Mouse (Mus musculus): ENCODE results near the gene Pbx1. TPM values are rescaled to one million over a fixed set of nuclear protein-coding genes. Genes with fewer than 3 reads are reported as not detected.
"Not testable (repeated sequence)": the region's sequence is repeated elsewhere in the genome, so short reads cannot be mapped to it uniquely, and the experiment has no call there.

Gene Pbx1
- polyA plus RNA-seq (2015; fragmentation: Nextera tagmentation; extraction: Ambion mirVana) = 82.9 and 91.2 TPM in 2 replicates

DNA sequence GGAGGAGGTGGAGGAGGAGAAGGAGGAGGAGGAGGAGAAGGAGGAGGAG is at the start of gene Pbx1:
Pbx1 (minus strand) TSS at position 39 of the 49 bp plus-strand sequence.
- H3K4me2 ChIP-seq (ENCODE audit: low read length) = peak within 1 kb of the TSS; percentile 77
- H3K9me3 ChIP-seq (ENCODE audit: control insufficient read depth, low read length); ATAC-seq; H3K4me1 ChIP-seq (replicated peaks; ENCODE audit: control insufficient read depth, insufficient read depth, low read length); H3K27me3 ChIP-seq (replicated peaks; ENCODE audit: control insufficient read depth, insufficient read depth, low read length); H3K36me3 ChIP-seq (ENCODE audit: control insufficient read depth, insufficient read depth): not testable (repeated sequence)
- peak within 1 kb of the TSS; percentile 63 for H3K4me3 ChIP-seq (replicated peaks; ENCODE audit: low read length)
- peak within 1 kb of the TSS; percentile 87 for H3K9ac ChIP-seq (replicated peaks; ENCODE audit: low read depth, low read length)
- peak within 1 kb of the TSS; percentile 98 for H3K27ac ChIP-seq (ENCODE audit: low read length)

GRCm38 (mm10) chr1:168479626-168480025 is 47.6 kb upstream of the Pbx1 start:
- no peak overlapping the region for H3K27ac ChIP-seq (ENCODE audit: low read length)
- no peak overlapping the region for H3K4me2 ChIP-seq (ENCODE audit: low read length)
- no peak overlapping the region for H3K9ac ChIP-seq (replicated peaks; ENCODE audit: low read depth, low read length)
- no peaks in the 10 kb centered on the region for H3K36me3 ChIP-seq (ENCODE audit: control insufficient read depth, insufficient read depth)
- H3K4me1 ChIP-seq (replicated peaks; ENCODE audit: control insufficient read depth, insufficient read depth, low read length) = peaks cover 13% of the 10 kb centered on the region
- no peaks in the 10 kb centered on the region for H3K27me3 ChIP-seq (replicated peaks; ENCODE audit: control insufficient read depth, insufficient read depth, low read length)
- WGBS = 68% methylated on average over 8 of the region's 8 CpGs
- no peaks in the 10 kb centered on the region for H3K9me3 ChIP-seq (ENCODE audit: control insufficient read depth, low read length)
- ATAC-seq = no peak
- no peak overlapping the region for H3K4me3 ChIP-seq (replicated peaks; ENCODE audit: low read length)

- no peaks in the 10 kb centered on the region for H3K27me3 ChIP-seq (replicated peaks; ENCODE audit: control insufficient read depth, insufficient read depth, low read length)
- H3K4me2 ChIP-seq (ENCODE audit: low read length) = no peak overlapping the region
- H3K4me3 ChIP-seq (replicated peaks; ENCODE audit: low read length) = no peak overlapping the region
- 65% methylated on average over 2 of the region's 2 CpGs for WGBS
- no peaks in the 10 kb centered on the region for H3K36me3 ChIP-seq (ENCODE audit: control insufficient read depth, insufficient read depth)
- H3K4me1 ChIP-seq (replicated peaks; ENCODE audit: control insufficient read depth, insufficient read depth, low read length) = peaks cover 18% of the 10 kb centered on the region
- H3K9me3 ChIP-seq (ENCODE audit: control insufficient read depth, low read length) = no peaks in the 10 kb centered on the region
- no peak overlapping the region for H3K9ac ChIP-seq (replicated peaks; ENCODE audit: low read depth, low read length)
- no peak for ATAC-seq
- no peak overlapping the region for H3K27ac ChIP-seq (ENCODE audit: low read length)
These were observed 46.8 kb upstream of the Pbx1 start for GRCm38 (mm10) chr1:168478829-168479228.

GRCm38 (mm10) chr1:168476917-168477316 is 44.8 kb upstream of the Pbx1 start:
- H3K27ac ChIP-seq (ENCODE audit: low read length) = no peak overlapping the region

DNA sequence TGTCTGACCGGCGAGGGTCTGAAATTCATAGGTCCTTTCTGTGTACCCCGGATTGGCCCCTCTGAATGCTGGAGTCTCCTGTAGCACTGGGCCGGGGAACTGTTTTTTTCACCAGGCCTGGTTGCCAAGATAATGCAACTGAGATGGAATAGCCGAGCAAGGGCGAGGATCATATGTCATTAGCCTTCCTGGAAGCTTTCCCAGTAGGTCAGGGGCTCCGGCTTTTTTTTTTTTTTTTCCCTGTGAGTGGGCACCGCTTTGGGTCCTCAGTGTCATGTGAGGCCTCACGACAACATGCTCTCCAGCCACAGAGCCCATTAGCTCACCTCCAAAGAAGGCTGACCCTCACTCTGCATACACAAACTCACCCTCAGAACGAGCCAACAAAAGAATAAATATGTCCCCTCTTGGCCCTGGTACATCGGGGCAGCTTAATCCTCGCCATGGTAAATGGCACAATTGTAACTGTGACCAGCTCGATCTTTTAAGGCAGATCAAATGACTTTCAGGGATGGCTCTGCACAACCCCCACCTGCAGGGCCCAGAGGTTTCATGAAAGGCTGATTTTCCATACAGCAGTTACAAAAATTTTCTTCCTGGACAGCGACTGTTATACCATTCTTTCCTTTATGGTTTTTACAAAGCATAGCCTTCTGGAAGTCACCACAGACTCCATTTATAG is 44.3 kb upstream of the Pbx1 start:
- WGBS = 39% methylated on average over 14 of the region's 14 CpGs
- Histone ChIP-seq H3K4me2 (ENCODE audit: low read length) (no peak overlapping the region), H3K4me3 (replicated peaks; ENCODE audit: low read length) (no peak overlapping the region), H3K9ac (replicated peaks; ENCODE audit: low read depth, low read length) (no peak overlapping the region), H3K27me3 (replicated peaks; ENCODE audit: control insufficient read depth, insufficient read depth, low read length) (no peaks in the 10 kb centered on the region), H3K4me1 (replicated peaks; ENCODE audit: control insufficient read depth, insufficient read depth, low read length) (peaks cover 26% of the 10 kb centered on the region), H3K27ac (ENCODE audit: low read length) (no peak overlapping the region), H3K36me3 (ENCODE audit: control insufficient read depth, insufficient read depth) (no peaks in the 10 kb centered on the region), H3K9me3 (ENCODE audit: control insufficient read depth, low read length) (no peaks in the 10 kb centered on the region)
- ATAC-seq = no peak

More at GRCm38 (mm10) chr1:168476917-168477316, 44.8 kb upstream of the Pbx1 start:
- Histone ChIP-seq H3K4me2 (ENCODE audit: low read length) (no peak overlapping the region), H3K9ac (replicated peaks; ENCODE audit: low read depth, low read length) (no peak overlapping the region), H3K9me3 (ENCODE audit: control insufficient read depth, low read length) (no peaks in the 10 kb centered on the region), H3K27me3 (replicated peaks; ENCODE audit: control insufficient read depth, insufficient read depth, low read length) (no peaks in the 10 kb centered on the region), H3K4me1 (replicated peaks; ENCODE audit: control insufficient read depth, insufficient read depth, low read length) (peaks cover 26% of the 10 kb centered on the region), H3K4me3 (replicated peaks; ENCODE audit: low read length) (no peak overlapping the region), H3K36me3 (ENCODE audit: control insufficient read depth, insufficient read depth) (no peaks in the 10 kb centered on the region)
- 39% methylated on average over 3 of the region's 3 CpGs for WGBS
- no peak for ATAC-seq

DNA sequence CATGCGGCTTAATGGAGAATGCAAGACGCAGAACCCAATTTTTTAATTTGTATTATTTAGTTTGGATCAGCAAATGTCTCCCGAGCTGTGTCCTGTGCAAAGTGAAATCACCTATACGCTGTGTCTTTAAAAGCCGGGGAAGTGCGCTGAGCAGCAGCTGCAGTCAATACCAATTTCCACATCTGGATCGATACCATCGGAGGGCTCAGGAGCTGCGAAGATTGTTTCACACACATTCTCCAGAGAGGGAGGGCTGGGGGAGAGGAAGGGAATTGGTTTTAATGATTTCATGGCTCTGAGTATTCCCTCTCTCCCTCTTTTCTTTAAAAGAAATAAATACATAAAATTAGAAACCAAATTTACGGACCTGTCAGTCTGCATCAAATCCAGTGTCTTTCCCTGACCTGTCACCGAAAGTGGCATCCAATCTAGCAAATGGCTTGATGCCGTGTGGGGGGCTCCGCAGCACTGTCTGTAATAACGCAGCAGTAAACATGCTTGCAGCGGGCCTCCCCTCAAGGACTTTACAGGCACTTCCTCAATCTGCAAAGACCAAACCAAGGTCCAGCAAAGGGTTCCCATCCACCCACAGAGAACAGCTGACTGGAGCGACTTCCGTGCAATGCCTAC is 43.6 kb upstream of the Pbx1 start:
- H3K36me3 ChIP-seq (ENCODE audit: control insufficient read depth, insufficient read depth) = no peaks in the 10 kb centered on the region
- no peak overlapping the region for H3K27ac ChIP-seq (ENCODE audit: low read length)
- H3K9me3 ChIP-seq (ENCODE audit: control insufficient read depth, low read length) = no peaks in the 10 kb centered on the region
- 84% methylated on average over 17 of the region's 17 CpGs for WGBS
- H3K27me3 ChIP-seq (replicated peaks; ENCODE audit: control insufficient read depth, insufficient read depth, low read length) = no peaks in the 10 kb centered on the region
- H3K4me2 ChIP-seq (ENCODE audit: low read length) = no peak overlapping the region
- ATAC-seq = no peak
- peaks cover 26% of the 10 kb centered on the region for H3K4me1 ChIP-seq (replicated peaks; ENCODE audit: control insufficient read depth, insufficient read depth, low read length)
- no peak overlapping the region for H3K4me3 ChIP-seq (replicated peaks; ENCODE audit: low read length)
- H3K9ac ChIP-seq (replicated peaks; ENCODE audit: low read depth, low read length) = no peak overlapping the region

GRCm38 (mm10) chr1:168473255-168474069 is 41.4 kb upstream of the Pbx1 start:
- H3K36me3 ChIP-seq (ENCODE audit: control insufficient read depth, insufficient read depth) = no peaks in the 10 kb centered on the region
- WGBS = 10% methylated on average over 12 of the region's 12 CpGs
- no peak overlapping the region for H3K4me3 ChIP-seq (replicated peaks; ENCODE audit: low read length)
- peak overlapping the region; percentile 35 for H3K4me2 ChIP-seq (ENCODE audit: low read length)
- no peaks in the 10 kb centered on the region for H3K9me3 ChIP-seq (ENCODE audit: control insufficient read depth, low read length)
- H3K27ac ChIP-seq (ENCODE audit: low read length) = peak overlapping the region; percentile 60; the same call in 1 of the 2 replicates
- no peaks in the 10 kb centered on the region for H3K27me3 ChIP-seq (replicated peaks; ENCODE audit: control insufficient read depth, insufficient read depth, low read length)
- H3K9ac ChIP-seq (replicated peaks; ENCODE audit: low read depth, low read length) = 0 out of 2 replicates have a peak overlapping the region, but pooled peaks have one; percentile 17
- peaks cover 26% of the 10 kb centered on the region for H3K4me1 ChIP-seq (replicated peaks; ENCODE audit: control insufficient read depth, insufficient read depth, low read length)
- ATAC-seq = peak; percentile 95

- 41% methylated on average over 6 of the region's 6 CpGs for WGBS
- no peak overlapping the region for H3K9ac ChIP-seq (replicated peaks; ENCODE audit: low read depth, low read length)
- no peak overlapping the region for H3K4me2 ChIP-seq (ENCODE audit: low read length)
- no peaks in the 10 kb centered on the region for H3K36me3 ChIP-seq (ENCODE audit: control insufficient read depth, insufficient read depth)
- no peak overlapping the region for H3K4me3 ChIP-seq (replicated peaks; ENCODE audit: low read length)
- H3K9me3 ChIP-seq (ENCODE audit: control insufficient read depth, low read length) = no peaks in the 10 kb centered on the region
- no peak for ATAC-seq
- H3K27ac ChIP-seq (ENCODE audit: low read length) = peak overlapping the region; percentile 10; the same call in 1 of the 2 replicates
- H3K4me1 ChIP-seq (replicated peaks; ENCODE audit: control insufficient read depth, insufficient read depth, low read length) = peaks cover 26% of the 10 kb centered on the region
- H3K27me3 ChIP-seq (replicated peaks; ENCODE audit: control insufficient read depth, insufficient read depth, low read length) = no peaks in the 10 kb centered on the region
These were observed 40.6 kb upstream of the Pbx1 start for GRCm38 (mm10) chr1:168472545-168473254.

- no peaks in the 10 kb centered on the region for H3K27me3 ChIP-seq (replicated peaks; ENCODE audit: control insufficient read depth, insufficient read depth, low read length)
- no peak for ATAC-seq
- no peak overlapping the region for H3K4me2 ChIP-seq (ENCODE audit: low read length)
- H3K9ac ChIP-seq (replicated peaks; ENCODE audit: low read depth, low read length) = no peak overlapping the region
- H3K9me3 ChIP-seq (ENCODE audit: control insufficient read depth, low read length) = no peaks in the 10 kb centered on the region
- H3K4me1 ChIP-seq (replicated peaks; ENCODE audit: control insufficient read depth, insufficient read depth, low read length) = peaks cover 3% of the 10 kb centered on the region; the same call in 1 of the 2 replicates
- H3K36me3 ChIP-seq (ENCODE audit: control insufficient read depth, insufficient read depth) = no peaks in the 10 kb centered on the region
- no peak overlapping the region for H3K4me3 ChIP-seq (replicated peaks; ENCODE audit: low read length)
- no peak overlapping the region for H3K27ac ChIP-seq (ENCODE audit: low read length)
- WGBS = 98% methylated on average over 1 of the region's 1 CpGs
These were observed 27.4 kb upstream of the Pbx1 start for GRCm38 (mm10) chr1:168459426-168459825.

All from forebrain, embryonic 16.5 days (tissue).